In genomic region chr10:17720891-17721601, GRCm38 (mm10) we compare ENCODE assay signal across 8 mouse cellular contexts. TPM values are rescaled to one million over a fixed set of nuclear protein-coding genes. Genes with fewer than 3 reads are reported as not detected.
A peak's percentile ranks its signal among the peaks of the same experiment; 100 is the strongest.
DNase-seq lines count a peak whose midpoint lies in the region; ATAC-seq lines count a peak whose summit lies in the region.

No protein-coding gene starts in this region.

- H3K9ac ChIP-seq in kidney, embryonic 14.5 days (ENCODE audit: low read depth, low read length) = no peak overlapping the region
- peak overlapping the region; percentile 97; the same call in 1 of the 2 replicates for H3K9ac ChIP-seq in forebrain, embryonic 13.5 days
- no peak overlapping the region for H3K9ac ChIP-seq in midbrain, embryonic 16.5 days (ENCODE audit: low read depth, low read length)

- DNase-seq in kidney, postnatal 36 days = no peak
- DNase-seq in limb, embryonic 10.5 days (ENCODE audit: low spot score) = no peak
- no peak for DNase-seq in layer of hippocampus, postnatal 25 days (ENCODE audit: extremely low spot score in 1 of 2, low spot score in 1 of 2)
- DNase-seq in urinary bladder, postnatal 36 days (ENCODE audit: low spot score in 2 of 2) = no peak
- DNase-seq in adrenal gland, postnatal 10 days = no peak

- H3K4me1 ChIP-seq in kidney, embryonic 14.5 days (ENCODE audit: control insufficient read depth, insufficient read depth, low read length) = peaks cover 2% of the 10 kb centered on the region; the same call in 1 of the 2 replicates
- H3K4me1 ChIP-seq in forebrain, embryonic 13.5 days = peaks cover 11% of the 10 kb centered on the region
- H3K4me1 ChIP-seq in limb, embryonic 10.5 days = peaks cover 19% of the 10 kb centered on the region
- H3K4me1 ChIP-seq in midbrain, embryonic 16.5 days (ENCODE audit: control insufficient read depth, insufficient read depth, low read length) = peaks cover 13% of the 10 kb centered on the region

- no peaks in the 10 kb centered on the region for H3K27me3 ChIP-seq in kidney, embryonic 14.5 days (ENCODE audit: control insufficient read depth, insufficient read depth, low read length)
- no peaks in the 10 kb centered on the region for H3K27me3 ChIP-seq in forebrain, embryonic 13.5 days
- H3K27me3 ChIP-seq in limb, embryonic 10.5 days (ENCODE audit: low read depth, poor library complexity, severe bottlenecking) = no peaks in the 10 kb centered on the region
- no peaks in the 10 kb centered on the region for H3K27me3 ChIP-seq in midbrain, embryonic 16.5 days (ENCODE audit: control insufficient read depth, insufficient read depth, low read depth, low read length)

- no peaks in the 10 kb centered on the region; the same call in 1 of the 2 replicates for H3K36me3 ChIP-seq in kidney, embryonic 14.5 days (ENCODE audit: control insufficient read depth, insufficient read depth, low read length)
- no peaks in the 10 kb centered on the region for H3K36me3 ChIP-seq in forebrain, embryonic 13.5 days (ENCODE audit: poor library complexity, severe bottlenecking)
- H3K36me3 ChIP-seq in limb, embryonic 10.5 days = peaks cover 14% of the 10 kb centered on the region
- H3K36me3 ChIP-seq in midbrain, embryonic 16.5 days (ENCODE audit: control insufficient read depth, insufficient read depth, low read length) = no peaks in the 10 kb centered on the region

- H3K4me3 ChIP-seq in kidney, embryonic 14.5 days (ENCODE audit: low read length) = peak overlapping the region; percentile 95; the same call in 1 of the 2 replicates
- H3K4me3 ChIP-seq in forebrain, embryonic 13.5 days = peak overlapping the region; percentile 93
- H3K4me3 ChIP-seq in limb, embryonic 10.5 days = peak overlapping the region; percentile 96
- peak overlapping the region; percentile 98 for H3K4me3 ChIP-seq in midbrain, embryonic 16.5 days (ENCODE audit: low read depth, low read length)

- no peaks in the 10 kb centered on the region for H3K9me3 ChIP-seq in kidney, embryonic 14.5 days (ENCODE audit: control insufficient read depth, low read length)
- no peaks in the 10 kb centered on the region for H3K9me3 ChIP-seq in forebrain, embryonic 13.5 days (replicated peaks)
- no peaks in the 10 kb centered on the region for H3K9me3 ChIP-seq in limb, embryonic 10.5 days (replicated peaks)
- no peaks in the 10 kb centered on the region for H3K9me3 ChIP-seq in midbrain, embryonic 16.5 days (replicated peaks; ENCODE audit: control insufficient read depth, low read length, poor library complexity, severe bottlenecking)

- no peak for ATAC-seq in kidney, embryonic 14.5 days (ENCODE audit: low FRiP score, low TSS enrichment)
- no peak for ATAC-seq in forebrain, embryonic 13.5 days
- ATAC-seq in midbrain, embryonic 16.5 days = no peak

- peak overlapping the region; percentile 65 for H3K4me2 ChIP-seq in kidney, embryonic 14.5 days (replicated peaks; ENCODE audit: low read depth, low read length)
- peak overlapping the region; percentile 72 for H3K4me2 ChIP-seq in forebrain, embryonic 13.5 days
- peak overlapping the region; percentile 70 for H3K4me2 ChIP-seq in midbrain, embryonic 16.5 days (ENCODE audit: low read length)

- 78% methylated on average over 8 of the region's 8 CpGs for WGBS in kidney, embryonic 14.5 days
- whole genome bisulfite sequencing in forebrain, embryonic 13.5 days = 86% methylated on average over 8 of the region's 8 CpGs
- WGBS in limb, embryonic 10.5 days = 84% methylated on average over 8 of the region's 8 CpGs
- 86% methylated on average over 8 of the region's 8 CpGs for WGBS in midbrain, embryonic 16.5 days

- no peak overlapping the region; the same call in 1 of the 2 replicates for H3K27ac ChIP-seq in kidney, embryonic 14.5 days (ENCODE audit: low read depth, low read length)
- H3K27ac ChIP-seq in forebrain, embryonic 13.5 days = peak overlapping the region; percentile 100; the same call in 1 of the 2 replicates
- peak overlapping the region; percentile 96 for H3K27ac ChIP-seq in limb, embryonic 10.5 days
- H3K27ac ChIP-seq in midbrain, embryonic 16.5 days (ENCODE audit: low read length) = peak overlapping the region; percentile 100

RNA-seq across cellular contexts. Expression of gene Cited2, which starts 2.0 kb away (rescaled TPM):
- polyA plus RNA-seq in kidney, embryonic 14.5 days (2014; fragmentation: Nextera tagmentation; extraction: Ambion mirVana) = 76.0 and 83.5 TPM in 2 replicates
- polyA plus RNA-seq in forebrain, embryonic 13.5 days (2015; fragmentation: Nextera tagmentation; extraction: Ambion mirVana) = 52.2 and 63.6 TPM in 2 replicates
- 49.9 and 52.4 TPM in 2 replicates for polyA plus RNA-seq in limb, embryonic 10.5 days (2016; fragmentation: Nextera tagmentation; extraction: Ambion mirVana)
- polyA plus RNA-seq in midbrain, embryonic 16.5 days (2015; fragmentation: Nextera tagmentation; extraction: Ambion mirVana) = 52.8 and 59.7 TPM in 2 replicates
- total RNA-seq in layer of hippocampus, postnatal 25 days (2021) = 10 to 100 TPM; 33.0 to 39.9 TPM
- 10 to 100 TPM; 61.3 to 67.6 TPM for total RNA-seq in adrenal gland, postnatal 10 days (2021)
